Mouse (Mus musculus): ENCODE results near the gene Pou2f1. TPM values are rescaled to one million over a fixed set of nuclear protein-coding genes. Genes with fewer than 3 reads are reported as not detected.
A peak's percentile ranks its signal among the peaks of the same experiment; 100 is the strongest.
"Not testable (repeated sequence)": the region's sequence is repeated elsewhere in the genome, so short reads cannot be mapped to it uniquely, and the experiment has no call there.

The Pou2f1 gene
- total RNA-seq, 2 experiments from 2014 or later, result 20.3 to 31.4 TPM

DNA sequence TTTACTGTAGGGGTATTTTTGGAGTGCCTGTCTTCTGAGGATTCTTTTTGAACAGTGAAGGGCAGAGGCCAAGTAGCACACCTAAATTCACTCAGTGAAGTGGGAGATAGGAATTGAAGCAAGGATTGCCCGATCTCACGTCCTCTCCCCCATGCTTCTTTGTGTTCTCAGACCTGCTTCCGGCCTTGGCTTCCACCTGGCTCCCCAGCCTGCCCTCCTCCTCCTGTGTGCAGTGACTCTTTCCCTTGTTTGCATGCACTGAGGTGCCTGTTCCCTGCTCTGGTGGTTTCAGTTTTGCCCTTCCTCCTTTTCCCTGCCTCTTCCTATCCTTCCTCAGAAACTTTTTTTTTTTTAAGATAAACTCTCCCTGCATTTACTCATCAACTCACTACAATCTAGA, 4.5 kb upstream of the Pou2f1 start:
- no peak for ATAC-seq (replicated peaks; ENCODE audit: poor library complexity, severe bottlenecking)

DNA sequence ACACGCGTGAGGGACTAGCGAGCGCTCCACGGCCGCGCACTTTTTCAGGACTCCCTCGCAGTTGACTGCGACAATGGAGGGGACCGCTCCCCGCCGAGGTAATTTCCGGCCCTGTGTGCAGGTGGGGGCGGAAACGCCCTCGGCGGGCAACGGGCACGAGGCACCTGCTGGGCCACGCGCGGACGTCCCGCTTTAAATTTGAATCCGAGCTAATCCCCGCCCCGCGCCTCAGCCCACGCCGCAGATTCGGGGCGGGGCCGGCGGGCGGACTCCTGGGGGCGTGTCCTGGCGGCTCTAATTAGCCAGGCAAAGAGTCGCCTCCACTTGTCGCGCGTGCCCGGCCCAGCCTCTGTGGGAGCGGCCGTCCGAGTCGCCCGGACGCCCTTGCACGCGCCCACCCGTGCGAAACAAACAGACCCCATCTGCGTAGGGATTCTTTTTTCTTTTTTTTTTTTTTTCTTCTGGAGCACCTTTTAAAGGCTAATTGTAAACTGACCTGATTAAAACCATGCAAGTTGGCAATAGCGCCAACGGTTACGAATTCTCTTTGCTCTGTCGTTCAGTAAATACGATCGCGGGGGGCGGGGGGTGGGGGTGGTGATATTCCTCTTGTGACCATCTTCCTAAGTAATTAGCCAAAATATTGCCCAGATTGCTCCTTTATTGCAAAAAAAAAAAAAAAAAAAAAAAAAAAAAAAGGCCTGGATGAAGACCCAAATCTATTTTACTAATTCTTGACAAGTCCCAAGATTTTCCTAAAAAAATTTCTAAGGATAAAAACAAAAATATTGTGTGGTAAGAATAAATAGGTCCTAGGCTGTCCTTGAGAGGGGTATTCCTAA, 924 bp upstream of the Pou2f1 start:
- ATAC-seq (replicated peaks; ENCODE audit: poor library complexity, severe bottlenecking), result peak; percentile 61

DNA sequence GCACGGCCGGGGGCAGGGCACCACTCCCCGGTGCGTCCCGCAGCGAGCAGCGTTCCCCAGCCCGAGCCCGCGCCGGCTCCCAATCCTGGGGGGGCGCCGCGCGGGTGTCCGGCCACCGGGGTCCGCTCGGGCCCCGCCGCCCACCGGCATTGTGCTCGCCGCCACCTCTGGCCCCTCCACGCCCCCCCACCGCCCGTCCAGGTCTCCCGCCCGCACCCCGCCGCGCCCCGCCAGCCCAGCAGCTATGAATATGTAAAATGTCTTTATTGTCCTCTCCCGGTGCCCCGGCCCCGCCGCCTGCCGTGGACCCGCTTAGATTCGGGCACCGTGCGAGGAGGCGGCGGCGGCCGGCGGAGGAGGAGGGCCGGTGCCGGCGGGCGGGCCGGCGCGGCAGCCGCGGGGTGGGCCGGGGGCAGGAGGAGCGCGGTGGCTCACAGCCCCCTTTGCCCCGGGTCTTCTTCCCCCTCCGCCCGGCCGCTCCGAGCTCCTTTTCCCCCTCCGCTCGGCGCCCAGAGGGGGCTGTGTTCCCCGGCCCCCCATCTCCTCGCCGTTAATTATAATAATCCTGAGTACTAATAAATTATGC, 481 bp downstream of the Pou2f1 start:
- ATAC-seq (replicated peaks; ENCODE audit: poor library complexity, severe bottlenecking), result peak; percentile 3

DNA sequence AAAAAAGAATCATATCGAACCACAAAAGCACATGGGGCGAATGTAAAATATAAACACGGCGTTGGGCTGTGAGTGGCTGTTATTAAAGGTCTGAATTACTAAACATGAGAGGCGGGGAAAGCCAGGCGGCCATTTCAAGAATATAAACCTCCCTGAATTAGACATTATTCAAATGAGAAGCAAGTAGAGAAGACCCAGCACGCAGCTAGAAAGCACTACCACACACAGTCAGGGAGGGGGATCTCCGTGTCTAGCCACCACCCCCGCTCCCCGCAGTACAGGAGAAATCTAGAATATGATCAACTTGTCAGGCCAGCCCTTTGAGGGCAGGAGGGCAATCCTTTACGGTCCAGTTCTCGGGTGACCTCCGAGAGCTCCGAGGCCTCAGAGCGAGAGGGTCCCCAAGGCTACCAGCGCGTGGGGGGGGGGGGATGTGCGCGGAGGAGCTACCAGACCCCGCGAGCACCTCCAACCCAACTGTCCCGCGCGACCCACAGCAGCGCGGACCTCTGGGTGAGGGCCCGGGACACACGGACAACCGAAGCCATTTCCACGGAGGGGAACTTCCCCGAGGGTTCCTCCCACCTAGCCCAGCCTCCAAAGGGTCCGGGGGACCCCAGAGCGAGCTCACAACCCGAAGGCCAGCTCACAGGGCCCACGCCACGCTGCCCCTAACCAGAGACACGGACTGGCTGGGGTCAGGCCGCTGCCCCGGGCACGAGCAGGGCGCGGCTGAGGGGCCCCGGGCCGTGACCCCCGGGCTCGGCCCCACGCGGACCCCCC, 1.2 kb downstream of the Pou2f1 start:
- peak; percentile 10 for ATAC-seq (replicated peaks; ENCODE audit: poor library complexity, severe bottlenecking)

DNA sequence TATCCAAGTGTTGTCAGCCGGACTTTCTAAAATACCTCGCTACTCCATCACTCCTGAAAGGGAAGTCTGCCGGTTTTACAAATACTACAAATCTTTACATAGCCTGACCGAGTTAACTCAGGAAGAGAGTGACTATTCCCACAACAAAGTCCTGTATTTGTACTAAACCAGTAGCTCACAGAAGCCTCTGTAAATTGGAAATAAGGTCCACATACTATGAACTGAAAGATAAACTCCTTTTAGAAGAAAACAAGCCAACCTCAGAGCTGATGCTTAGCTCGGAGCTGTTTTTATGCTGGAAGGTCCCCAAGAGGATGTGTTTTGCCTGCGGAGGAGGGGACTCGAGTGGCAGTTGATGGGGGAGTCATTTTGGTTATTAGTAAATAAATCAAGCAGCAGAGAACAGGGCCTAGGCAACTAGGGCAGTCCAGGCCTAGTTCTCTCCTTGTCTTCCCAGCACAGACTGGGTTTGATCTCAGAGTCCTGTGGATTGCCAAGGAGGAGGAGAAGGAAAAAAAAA, 1.8 kb downstream of the Pou2f1 start:
- no peak for ATAC-seq (replicated peaks; ENCODE audit: poor library complexity, severe bottlenecking)

DNA sequence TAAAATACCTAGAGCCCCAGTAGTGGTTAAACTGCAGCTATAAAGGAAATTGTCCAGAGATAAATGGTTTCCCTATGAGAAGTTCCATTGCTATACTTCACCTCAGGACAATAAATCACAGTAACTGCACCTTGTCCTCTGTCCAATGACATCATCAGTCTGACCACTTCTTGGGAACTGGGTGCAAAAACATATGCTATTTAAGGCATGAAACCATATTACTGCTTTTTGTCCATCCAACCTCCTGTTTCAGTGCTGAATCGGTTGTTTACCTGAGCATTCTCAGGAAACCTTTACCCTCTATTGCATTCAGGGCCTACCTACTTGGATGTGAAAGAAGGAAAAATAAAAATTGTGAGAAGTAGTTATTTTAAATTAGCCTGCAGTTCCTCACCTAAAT, 2.8 kb downstream of the Pou2f1 start:
- ATAC-seq (replicated peaks; ENCODE audit: poor library complexity, severe bottlenecking), result no peak

DNA sequence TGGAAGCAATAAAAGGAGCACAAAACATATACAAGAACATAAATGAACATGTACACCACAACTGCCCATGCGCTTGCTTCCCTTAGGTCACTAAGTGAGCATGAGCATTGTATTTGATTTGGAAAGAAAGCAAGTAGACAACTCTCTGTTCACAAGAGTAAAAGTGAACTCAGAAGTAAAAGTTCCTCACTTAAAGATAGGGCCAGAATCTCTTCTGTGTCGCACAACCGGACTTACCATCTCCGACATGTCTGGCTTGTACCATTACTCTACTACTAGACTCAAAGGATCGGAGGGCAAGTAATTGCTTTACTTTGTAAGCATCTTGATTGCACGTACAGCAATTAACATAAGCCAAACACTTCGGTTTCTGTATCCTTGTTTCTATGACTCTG, 6.8 kb downstream of the Pou2f1 start:
- ATAC-seq (replicated peaks; ENCODE audit: poor library complexity, severe bottlenecking), result no peak

DNA sequence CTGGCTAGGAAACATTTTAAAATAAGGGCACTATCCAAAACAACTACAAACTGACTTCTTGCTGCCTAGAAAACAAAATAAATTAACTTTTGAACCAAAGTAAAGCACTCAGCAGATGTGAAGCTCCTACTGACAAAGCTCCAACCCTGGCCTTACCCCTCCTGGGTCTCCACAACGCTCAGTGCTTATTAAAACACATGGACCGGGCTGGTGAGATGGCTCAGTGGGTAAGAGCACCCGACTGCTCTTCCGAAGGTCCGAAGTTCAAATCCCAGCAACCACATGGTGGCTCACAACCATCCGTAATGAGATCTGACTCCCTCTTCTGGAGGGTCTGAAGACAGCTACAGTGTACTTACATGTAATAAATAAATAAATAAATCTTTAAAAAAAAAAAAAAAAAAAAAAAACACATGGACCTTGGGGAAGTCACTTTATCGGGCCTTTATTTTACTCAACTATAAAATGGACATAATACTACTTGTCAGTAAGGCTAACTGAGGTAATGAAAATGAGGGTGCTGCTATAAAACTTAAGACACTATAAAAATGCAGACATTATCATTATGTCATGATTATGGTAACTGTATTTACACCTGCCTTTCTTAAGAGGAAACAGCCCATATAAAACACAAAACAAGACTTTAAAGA, 7.3 kb downstream of the Pou2f1 start:
- not testable (repeated sequence) for ATAC-seq (replicated peaks; ENCODE audit: poor library complexity, severe bottlenecking)

DNA sequence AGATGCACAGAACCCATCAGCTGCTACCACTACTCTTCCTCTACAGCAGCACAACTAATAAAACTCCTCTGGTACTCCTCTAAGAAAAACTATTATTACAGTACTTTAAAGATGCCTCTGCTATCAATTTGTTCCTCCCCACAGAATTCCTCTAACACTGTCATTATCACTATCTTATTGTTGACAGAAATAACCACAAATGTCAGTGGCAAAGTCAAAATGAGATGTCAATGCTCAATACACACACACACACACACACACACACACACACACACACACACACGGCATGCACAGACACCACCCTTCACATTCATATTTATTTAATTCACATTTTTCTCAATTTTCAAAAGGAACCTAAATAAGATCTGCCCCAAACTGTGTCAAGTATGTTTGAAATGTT, 8.2 kb downstream of the Pou2f1 start:
- ATAC-seq (replicated peaks; ENCODE audit: poor library complexity, severe bottlenecking), result no peak

DNA sequence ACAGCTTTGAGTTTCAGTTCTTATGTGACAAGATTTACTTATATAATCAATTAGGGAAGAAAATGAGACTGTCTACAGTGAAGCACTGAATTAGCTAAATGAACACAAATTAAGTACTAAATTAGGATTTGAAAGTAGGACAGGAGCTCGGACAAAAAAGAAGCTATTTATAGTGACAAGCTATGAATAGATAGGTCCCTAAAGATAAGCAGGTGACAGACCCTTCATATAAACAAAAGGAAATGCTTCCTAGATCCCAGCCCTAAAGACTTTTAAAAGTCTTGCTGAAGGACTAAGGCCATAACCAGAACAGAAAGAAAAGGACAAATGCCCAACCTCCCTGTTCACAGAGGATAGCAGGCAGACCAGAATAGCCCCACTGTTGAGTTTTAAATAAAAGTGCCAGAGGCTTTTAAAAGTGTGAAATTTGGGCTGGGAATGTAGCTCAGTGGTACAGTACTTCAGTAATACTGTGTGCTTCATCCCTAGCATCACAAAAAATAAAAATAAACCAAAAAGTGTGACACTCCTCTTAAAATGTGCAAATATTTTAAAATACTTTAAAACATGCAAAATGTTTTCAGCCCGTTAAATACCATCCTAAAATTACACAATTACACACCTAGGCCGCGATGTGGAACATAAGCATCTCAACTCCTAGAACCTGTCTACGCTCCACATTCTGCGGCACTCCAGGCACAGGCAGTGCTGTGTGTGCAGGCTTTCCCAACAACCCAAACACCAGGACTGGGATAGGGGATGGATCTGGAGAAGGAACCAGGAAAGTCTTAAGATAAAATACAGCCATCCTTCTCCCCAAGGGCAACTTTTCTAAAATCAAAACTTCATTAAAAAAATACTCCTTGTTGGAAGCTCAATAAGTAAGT, 9.0 kb downstream of the Pou2f1 start:
- ATAC-seq (replicated peaks; ENCODE audit: poor library complexity, severe bottlenecking), result no peak

DNA sequence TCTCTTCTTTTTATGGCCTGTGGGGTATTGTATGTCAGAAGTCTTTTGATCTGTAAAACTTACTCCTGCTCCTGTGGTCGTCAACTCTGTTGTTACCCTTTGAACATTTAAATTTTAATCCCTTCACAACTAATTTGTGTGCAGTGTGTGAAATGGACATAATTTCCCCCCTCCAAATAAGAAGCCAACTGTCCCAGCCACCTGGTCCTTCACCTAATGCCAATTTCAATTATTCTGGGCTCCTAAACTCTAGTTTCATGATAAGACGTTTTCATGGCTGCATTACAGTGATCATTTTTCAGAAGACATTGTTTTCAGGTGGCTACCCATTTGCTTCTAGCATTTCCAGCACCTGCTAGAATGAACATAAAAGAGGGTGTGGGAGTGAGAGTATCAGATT, 13.9 kb downstream of the Pou2f1 start:
- no peak for ATAC-seq (replicated peaks; ENCODE audit: poor library complexity, severe bottlenecking)

DNA sequence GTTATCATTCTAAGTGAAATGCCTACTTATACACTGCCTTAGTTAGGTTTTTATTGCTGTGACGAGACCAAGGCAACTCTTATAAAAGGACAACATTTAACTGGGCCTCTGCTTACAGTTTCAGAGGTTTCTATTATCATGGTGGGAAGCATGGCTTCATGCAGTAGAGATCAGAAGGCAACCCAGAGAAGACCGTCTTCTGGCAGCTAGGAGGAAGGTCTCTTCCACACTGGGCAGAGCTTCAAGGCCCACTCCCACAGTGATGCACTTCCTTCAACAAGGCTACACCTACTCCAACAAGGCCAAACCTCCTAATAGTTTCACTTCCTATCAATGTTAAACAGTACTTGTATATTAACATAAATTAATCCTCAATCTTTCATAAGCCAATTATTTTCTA, 14.4 kb downstream of the Pou2f1 start:
- peak; percentile 78 for ATAC-seq (replicated peaks; ENCODE audit: poor library complexity, severe bottlenecking)

DNA sequence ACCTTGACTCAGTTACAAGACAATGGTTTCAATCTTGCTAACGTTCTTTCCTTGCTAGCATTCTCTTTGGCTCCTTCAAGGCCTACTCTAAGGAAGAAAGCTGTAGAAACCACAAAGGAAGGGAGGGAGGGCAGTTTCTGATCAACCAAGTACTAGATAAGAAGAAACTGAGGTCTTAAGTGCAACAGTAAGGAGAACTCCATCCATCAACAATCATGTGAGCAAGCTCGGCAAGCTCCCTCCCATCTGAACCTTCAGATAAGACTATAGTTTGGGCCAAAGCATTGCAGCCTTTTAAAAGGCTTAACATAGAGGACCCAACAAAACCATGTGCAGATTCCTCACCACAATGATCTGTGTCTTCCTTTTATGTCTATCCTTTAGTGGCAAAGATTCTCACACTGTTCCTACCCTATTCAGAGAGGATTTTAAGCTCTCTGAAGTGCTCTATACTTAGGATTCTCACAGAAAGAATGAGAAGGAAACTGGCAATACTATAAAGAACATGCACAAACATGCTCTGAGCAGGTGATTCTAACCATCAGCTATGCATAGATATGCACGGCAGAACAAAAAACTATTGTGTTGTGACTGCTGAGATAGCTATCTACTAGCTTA, 16.6 kb downstream of the Pou2f1 start:
- ATAC-seq (replicated peaks; ENCODE audit: poor library complexity, severe bottlenecking), result no peak

DNA sequence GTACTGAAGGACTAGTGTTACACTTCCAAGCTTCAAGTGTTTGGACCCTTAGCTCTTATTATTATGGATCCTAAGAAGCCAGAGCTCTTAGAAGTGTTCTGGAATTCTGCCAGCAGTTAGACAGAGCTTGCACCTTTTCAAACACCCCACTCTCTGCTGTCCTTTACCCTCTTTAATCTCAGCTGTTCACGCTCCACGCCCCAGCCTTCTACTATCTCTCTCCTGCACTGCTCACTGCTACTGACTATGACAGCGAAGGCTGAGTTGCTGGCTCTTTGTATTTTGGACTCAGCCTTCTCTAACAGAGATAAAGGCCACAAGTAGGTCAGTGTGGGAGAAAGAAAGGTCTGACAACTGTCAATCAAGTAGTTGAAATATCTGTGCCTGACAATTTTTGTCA, 17.3 kb downstream of the Pou2f1 start:
- no peak for ATAC-seq (replicated peaks; ENCODE audit: poor library complexity, severe bottlenecking)

DNA sequence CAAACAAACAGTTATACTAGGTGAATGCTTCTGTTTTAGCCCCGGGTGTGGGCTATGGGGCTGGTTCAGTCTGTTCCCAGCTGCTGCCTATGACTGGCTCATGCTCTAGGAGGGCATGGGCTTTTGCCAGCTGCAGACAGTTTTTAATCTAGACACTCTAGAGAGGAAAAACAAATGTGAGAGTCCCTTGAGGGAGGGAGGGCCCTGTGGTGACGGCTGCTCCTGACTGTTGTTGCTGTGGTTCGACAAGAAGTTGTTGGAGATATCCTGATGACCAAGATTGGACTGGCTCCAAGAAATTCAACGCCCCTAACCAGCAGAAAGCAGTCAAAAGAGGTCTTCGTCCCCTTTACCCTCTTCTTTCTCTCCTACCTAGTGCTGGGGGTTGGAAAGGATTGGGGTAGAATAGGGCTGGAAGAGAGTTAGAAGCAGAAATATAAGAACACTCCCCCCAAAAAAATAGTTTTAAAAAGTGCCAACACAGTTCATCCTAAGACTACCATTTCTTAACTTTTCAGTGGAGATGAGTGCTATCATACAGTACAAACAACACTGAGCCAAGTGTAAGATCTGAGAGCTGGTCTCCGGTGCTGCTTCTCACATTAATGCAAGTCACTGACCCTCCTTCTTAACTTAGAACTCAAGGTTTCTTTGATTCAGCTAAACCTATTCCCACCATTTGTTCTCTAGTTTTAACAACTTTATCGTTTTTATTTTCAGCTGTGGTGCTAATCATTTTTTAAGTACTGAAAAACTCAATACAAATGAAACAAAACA, 25.6 kb downstream of the Pou2f1 start:
- no peak for ATAC-seq (replicated peaks; ENCODE audit: poor library complexity, severe bottlenecking)

DNA sequence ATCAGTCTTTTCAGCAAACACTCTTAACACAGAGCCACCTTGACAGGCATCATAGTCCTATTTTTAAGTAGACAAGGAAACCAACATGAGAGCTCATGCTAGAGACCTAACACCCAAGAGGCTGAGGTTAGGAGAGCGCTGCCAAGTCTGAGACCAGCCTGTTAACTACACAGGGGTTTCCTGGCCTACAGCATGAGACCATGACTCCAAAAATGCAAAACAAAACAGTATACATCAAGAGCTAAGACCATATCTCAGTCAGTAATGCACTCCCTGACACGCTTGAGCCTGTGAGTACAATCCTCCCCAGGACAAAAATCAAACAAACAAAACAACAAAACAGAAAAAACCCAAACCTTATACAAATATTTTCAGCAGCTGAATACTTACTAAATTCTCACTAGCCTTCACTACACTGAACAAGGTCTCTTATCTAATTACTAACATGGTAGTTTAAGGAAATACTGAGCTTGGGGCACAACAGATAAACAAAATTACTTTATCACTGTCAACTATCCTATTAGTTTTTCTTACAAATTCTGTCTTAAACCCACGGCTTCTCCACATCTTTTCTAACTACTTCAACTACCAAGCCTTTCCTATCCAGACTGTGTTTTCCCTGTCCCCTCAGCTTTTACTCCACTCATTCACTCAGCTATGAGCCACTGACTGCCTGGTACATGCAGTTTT, 33.3 kb downstream of the Pou2f1 start:
- no peak for ATAC-seq (replicated peaks; ENCODE audit: poor library complexity, severe bottlenecking)

DNA sequence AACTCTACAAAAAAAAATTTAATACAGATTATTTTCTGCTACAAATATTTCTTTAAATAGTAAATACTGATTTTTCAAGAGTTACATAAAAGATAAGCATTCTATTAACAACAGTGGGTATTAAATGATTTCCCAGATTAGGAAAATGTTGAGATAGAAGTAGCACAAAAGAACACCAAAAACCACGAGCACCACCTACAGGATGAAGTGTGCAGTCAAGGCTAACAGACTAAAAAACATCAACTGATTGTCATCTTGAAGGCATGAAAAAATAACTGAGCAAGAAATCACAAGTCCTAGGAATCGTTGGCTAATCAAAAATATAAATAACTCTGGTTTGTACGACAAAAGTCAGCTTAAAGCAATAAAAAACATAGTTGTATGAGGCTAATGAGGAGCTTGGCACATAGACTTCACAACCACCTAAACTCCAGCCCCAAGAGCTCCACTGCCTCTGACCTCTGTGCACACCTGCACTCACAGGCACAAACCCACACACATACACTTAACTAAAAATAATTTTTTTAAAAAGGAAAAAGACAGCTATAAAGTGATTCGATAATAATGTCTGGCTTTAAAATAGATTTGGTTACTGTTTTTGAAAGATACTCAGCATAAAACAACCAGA, 35.3 kb downstream of the Pou2f1 start:
- peak; percentile 55; the same call in 1 of the 2 replicates for ATAC-seq (replicated peaks; ENCODE audit: poor library complexity, severe bottlenecking)
